Mouse (Mus musculus) MEL (cell line): ENCODE measurements around the gene Tmem150c. TPM values are rescaled to one million over a fixed set of nuclear protein-coding genes. Genes with fewer than 3 reads are reported as not detected.

Experiments
- DNase-seq: peaks from one replicate; pipeline ENCODE4 v3.0.0; 2011; ENCODE audit warnings: low read depth, low spot score
- H3K27ac ChIP-seq: 2 replicates; pipeline ENCODE4 v1.5.1; 2012; ENCODE audit warnings: low read depth, mild to moderate bottlenecking, control low read depth, low read length, moderate library complexity; ENCODE audit not compliant: control insufficient read depth
- H3K27me3 ChIP-seq, 2 experiments: fragments of 150-350 bp in 1 of 2; sonication (generic) in 1 of 2; 2 replicates each; pipeline ENCODE4 v1.6.1; 2012; ENCODE audit warnings: low read length in 2 of 2, mild to moderate bottlenecking in 2 of 2, improper control_type of control experiment in 1 of 2, moderate library complexity in 1 of 2; ENCODE audit not compliant: insufficient read depth in 2 of 2, control insufficient read depth in 1 of 2
- H3K36me3 ChIP-seq, 2 experiments: 2 replicates each; pipeline ENCODE4 v1.6.1; 2012 to 2014; ENCODE audit warnings: low read length in 2 of 2, improper control_type of control experiment in 1 of 2, inconsistent platforms in 1 of 2, mild to moderate bottlenecking in 1 of 2; ENCODE audit not compliant: insufficient read depth in 2 of 2, control insufficient read depth in 1 of 2
- H3K4me1 ChIP-seq, 2 experiments: fragments of 150-350 bp in 1 of 2; sonication (generic) in 1 of 2; 2 replicates each; pipeline ENCODE4 v1.6.1; 2012; ENCODE audit warnings: low read length in 2 of 2, improper control_type of control experiment in 1 of 2, mild to moderate bottlenecking in 1 of 2; ENCODE audit not compliant: insufficient read depth in 2 of 2, control insufficient read depth in 1 of 2
- H3K4me3 ChIP-seq, 2 experiments: fragments of 150-350 bp in 1 of 2; sonication (generic) in 1 of 2; 2 replicates each; pipeline ENCODE4 v1.5.1; 2012; ENCODE audit warnings: low read depth in 2 of 2, low read length in 2 of 2, mild to moderate bottlenecking in 2 of 2, moderate library complexity in 2 of 2, control low read depth in 1 of 2, improper control_type of control experiment in 1 of 2; ENCODE audit not compliant: control insufficient read depth in 1 of 2, insufficient read depth in 1 of 2
- H3K79me2 ChIP-seq: 2 replicates; pipeline ENCODE4 v1.6.1; 2012; ENCODE audit warnings: mild to moderate bottlenecking, low read length, moderate library complexity; ENCODE audit not compliant: control insufficient read depth, poor library complexity, insufficient read depth
- H3K9ac ChIP-seq: 2 replicates; pipeline ENCODE4 v1.6.1; 2012; ENCODE audit warnings: low read depth, mild to moderate bottlenecking, control low read depth, low read length, moderate library complexity; ENCODE audit not compliant: control insufficient read depth, poor library complexity, severe bottlenecking
- H3K9me3 ChIP-seq: fragments of 150-350 bp; sonication (generic); replicated peaks from 2 replicates; pipeline ENCODE4 v1.6.1; 2012; ENCODE audit warnings: mild to moderate bottlenecking, low read length, improper control_type of control experiment, moderate library complexity; ENCODE audit not compliant: insufficient read depth
- CHD1 ChIP-seq: IDR thresholded peaks from 2 replicates; pipeline ENCODE4 v1.6.1; 2012; ENCODE audit warnings: low read depth, mild to moderate bottlenecking, inconsistent platforms, low read length, improper control_type of control experiment
- E2F4 ChIP-seq: IDR thresholded peaks from 2 replicates; pipeline ENCODE4 v1.6.1; 2011; ENCODE audit warnings: low read depth, low read length, improper control_type of control experiment, borderline replicate concordance
- ELF1 ChIP-seq: IDR thresholded peaks from 2 replicates; pipeline ENCODE4 v1.6.1; 2014; ENCODE audit warnings: low read depth, mild to moderate bottlenecking, inconsistent platforms, low read length, improper control_type of control experiment, moderate library complexity
- EP300 ChIP-seq, 2 experiments: IDR thresholded peaks; 2 replicates each; pipeline ENCODE4 v1.6.1; 2011; ENCODE audit warnings: improper control_type of control experiment in 2 of 2, low read length in 2 of 2, low read depth in 1 of 2, mild to moderate bottlenecking in 1 of 2
- GABPA ChIP-seq: IDR thresholded peaks from 2 replicates; pipeline ENCODE4 v1.6.1; 2012; ENCODE audit warnings: low read depth, mild to moderate bottlenecking, inconsistent platforms, low read length, improper control_type of control experiment, moderate library complexity
- GATA1 ChIP-seq: IDR thresholded peaks from 2 replicates; pipeline ENCODE4 v1.6.1; 2011; ENCODE audit warnings: low read depth, low read length, improper control_type of control experiment
- HCFC1 ChIP-seq: IDR thresholded peaks from 2 replicates; pipeline ENCODE4 v1.6.1; 2012; ENCODE audit warnings: low read depth, mild to moderate bottlenecking, inconsistent platforms, low read length, improper control_type of control experiment, moderate library complexity
- KAT2A ChIP-seq: conservative IDR thresholded peaks from 2 replicates; pipeline ENCODE4 v1.6.1; 2012; ENCODE audit warnings: low read depth, low read length, improper control_type of control experiment, inconsistent platforms
- MAFK ChIP-seq: IDR thresholded peaks from 2 replicates; pipeline ENCODE4 v1.6.1; 2011; ENCODE audit warnings: low read depth, mild to moderate bottlenecking, low read length, improper control_type of control experiment, borderline replicate concordance
- MAZ ChIP-seq: IDR thresholded peaks from 2 replicates; pipeline ENCODE4 v1.6.1; 2012; ENCODE audit warnings: low read depth, mild to moderate bottlenecking, inconsistent platforms, low read length, improper control_type of control experiment
- MYB ChIP-seq: IDR thresholded peaks from 2 replicates; pipeline ENCODE4 v1.6.1; 2011; ENCODE audit warnings: mild to moderate bottlenecking, low read depth, low read length, improper control_type of control experiment
- MYC ChIP-seq: IDR thresholded peaks from 2 replicates; pipeline ENCODE4 v1.6.1; 2011; ENCODE audit warnings: low read depth, mild to moderate bottlenecking, low read length, improper control_type of control experiment, moderate library complexity
- NELFE ChIP-seq: IDR thresholded peaks from 2 replicates; pipeline ENCODE4 v1.6.1; 2011; ENCODE audit warnings: low read depth, low read length, improper control_type of control experiment
- NRF1 ChIP-seq: IDR thresholded peaks from 2 replicates; pipeline ENCODE4 v1.6.1; 2014; ENCODE audit warnings: low read depth, mild to moderate bottlenecking, inconsistent platforms, low read length, improper control_type of control experiment, moderate library complexity; ENCODE audit not compliant: poor library complexity, insufficient read depth, severe bottlenecking
- POLR2A ChIP-seq, 2 experiments: IDR thresholded peaks; 2 replicates each; pipeline ENCODE4 v1.6.1; 2011 to 2012; ENCODE audit warnings: low read length in 2 of 2, mild to moderate bottlenecking in 2 of 2, control low read depth in 1 of 2, improper control_type of control experiment in 1 of 2, low read depth in 1 of 2, moderate library complexity in 1 of 2; ENCODE audit not compliant: control insufficient read depth in 1 of 2, insufficient read depth in 1 of 2, poor library complexity in 1 of 2
- POLR2AphosphoS5 ChIP-seq: IDR thresholded peaks from 2 replicates; pipeline ENCODE4 v1.6.1; 2012; ENCODE audit warnings: low read depth, borderline replicate concordance, mild to moderate bottlenecking, inconsistent platforms, low read length, moderate library complexity, mixed read lengths
- RAD21 ChIP-seq: IDR thresholded peaks from 2 replicates; pipeline ENCODE4 v1.6.1; 2011; ENCODE audit warnings: mild to moderate bottlenecking, low read depth, low read length, improper control_type of control experiment
- RCOR1 ChIP-seq: IDR thresholded peaks from 2 replicates; pipeline ENCODE4 v1.6.1; 2012; ENCODE audit warnings: low read depth, mild to moderate bottlenecking, inconsistent platforms, low read length, improper control_type of control experiment
- SIN3A ChIP-seq: IDR thresholded peaks from 2 replicates; pipeline ENCODE4 v1.6.1; 2012; ENCODE audit warnings: low read length, improper control_type of control experiment, inconsistent platforms
- SMC3 ChIP-seq: IDR thresholded peaks from 2 replicates; pipeline ENCODE4 v1.6.1; 2011; ENCODE audit warnings: low read depth, low read length, improper control_type of control experiment
- TBP ChIP-seq: IDR thresholded peaks from 2 replicates; pipeline ENCODE4 v1.8.0; 2011; ENCODE audit warnings: low read depth, low read length, improper control_type of control experiment
- USF1 ChIP-seq: IDR thresholded peaks from 2 replicates; pipeline ENCODE4 v1.6.1; 2014; ENCODE audit warnings: low read depth, mild to moderate bottlenecking, inconsistent platforms, low read length, improper control_type of control experiment, moderate library complexity
- USF2 ChIP-seq, 2 experiments: IDR thresholded peaks; 2 replicates each; pipeline ENCODE4 v1.6.1; 2011 to 2012; ENCODE audit warnings: improper control_type of control experiment in 2 of 2, low read length in 2 of 2, borderline replicate concordance in 1 of 2, inconsistent platforms in 1 of 2, low read depth in 1 of 2, mild to moderate bottlenecking in 1 of 2; ENCODE audit not compliant: insufficient read depth in 1 of 2
- ZC3H11A ChIP-seq: IDR thresholded peaks from 2 replicates; pipeline ENCODE4 v1.6.1; 2012; ENCODE audit warnings: low read depth, mild to moderate bottlenecking, inconsistent platforms, low read length, improper control_type of control experiment
- ZMIZ1 ChIP-seq: IDR thresholded peaks from 2 replicates; pipeline ENCODE4 v1.6.1; 2012; ENCODE audit warnings: low read depth, mild to moderate bottlenecking, inconsistent platforms, low read length, improper control_type of control experiment, moderate library complexity
- polyA plus RNA-seq, 2 experiments: library from polyadenylated mRNA; stranded (reverse) in 1 of 2; unstranded in 1 of 2; fragments of >175 nt in 1 of 2; fragments of >200 nt in 1 of 2; gene quantifications; 2 replicates each; pipeline versions ENCODE4 v1.2.1 to v1.2.4; 2012; ENCODE audit warnings: low replicate concordance in 2 of 2, low read depth in 1 of 2; ENCODE audit not compliant: insufficient read length in 2 of 2, insufficient read depth in 1 of 2, missing spikeins in 1 of 2
- total RNA-seq: library from RNA; depleted of rRNA; stranded (reverse); fragments of 300-350 nt; gene quantifications from 2 replicates; pipeline ENCODE4 v1.2.3, GENCODE M21; 2012

Gene Tmem150c
- total and polyA plus RNA-seq, 3 experiments: 0.04 to 0.06 TPM; not detected in 1

DNA sequence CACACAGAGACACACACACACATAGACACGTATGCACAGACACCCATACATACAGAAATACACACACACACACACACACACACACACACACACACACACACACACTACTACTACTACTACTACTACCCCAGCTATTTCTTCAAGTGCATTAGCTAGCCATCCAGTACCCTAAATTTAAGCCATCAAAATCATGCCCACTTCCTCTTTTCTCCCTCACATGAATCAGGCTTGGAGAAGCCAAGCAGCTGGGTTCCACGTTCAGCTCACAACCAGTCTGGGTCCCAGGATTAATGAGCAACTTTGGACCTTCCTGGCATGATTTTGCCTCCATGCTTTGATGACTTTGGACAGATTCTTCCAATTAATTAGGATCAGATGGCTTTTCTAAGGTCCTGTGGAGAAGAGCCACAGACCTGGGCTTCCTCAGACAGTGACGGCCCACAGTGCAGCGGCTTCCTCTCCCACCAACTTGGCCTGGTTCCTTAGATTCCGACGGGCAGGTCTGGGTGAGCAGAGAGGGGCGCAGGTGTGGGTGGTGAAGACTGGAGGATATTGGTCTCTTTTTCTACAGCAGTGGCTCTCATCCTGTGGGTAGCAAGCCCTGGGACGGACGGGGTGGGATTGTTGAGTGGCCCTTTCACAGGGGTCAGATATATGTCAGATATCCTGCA, 46.0 kb upstream of the Tmem150c start:
- peak; percentile 6 for DNase-seq
- TF ChIP-seq POLR2A (IDR thresholded peaks at IDR 0.05; ENCODE audit: control insufficient read depth in 1 of 2, insufficient read depth in 1 of 2, low read depth in 1 of 2, low read length in 2 of 2, poor library complexity in 1 of 2) (no peak), RAD21 (no peak), MYB (no peak), NRF1 (no peak), KAT2A (no peak), SMC3 (no peak), SIN3A (no peak), MYC (no peak), POLR2AphosphoS5 (no peak), ZMIZ1 (no peak), E2F4 (no peak), NELFE (no peak), ELF1 (no peak), MAFK (no peak), GABPA (no peak), USF2 (IDR thresholded peaks at IDR 0.05; ENCODE audit: borderline replicate concordance in 1 of 2, insufficient read depth in 1 of 2, low read depth in 1 of 2, low read length in 2 of 2) (no peak), HCFC1 (no peak), GATA1 (no peak)
- H3K4me1 ChIP-seq: no peaks in the 10 kb centered on the region
- H3K79me2 ChIP-seq: no peaks in the 10 kb centered on the region
- H3K27ac ChIP-seq: no peak overlapping the region
- H3K9me3 ChIP-seq: no peaks in the 10 kb centered on the region
- H3K9ac ChIP-seq: no peak overlapping the region
- no peak overlapping the region for H3K4me3 ChIP-seq
- no peaks in the 10 kb centered on the region for H3K36me3 ChIP-seq
- H3K27me3 ChIP-seq: no peaks in the 10 kb centered on the region

- no peak overlapping the region for H3K27ac ChIP-seq
- no peaks in the 10 kb centered on the region for H3K4me1 ChIP-seq
- H3K27me3 ChIP-seq: no peaks in the 10 kb centered on the region
- no peak overlapping the region for H3K4me3 ChIP-seq
- no peaks in the 10 kb centered on the region for H3K9me3 ChIP-seq
- H3K9ac ChIP-seq: no peak overlapping the region
- TF ChIP-seq RAD21: no peak
- TF ChIP-seq ZMIZ1: no peak
- TF ChIP-seq EP300 (IDR thresholded peaks at IDR 0.05; ENCODE audit: low read depth in 1 of 2, low read length in 2 of 2): no peak
- no peak for TF ChIP-seq NRF1
- no peak for TF ChIP-seq MAZ
- no peak for TF ChIP-seq MYB
- no peak for TF ChIP-seq CHD1
- no peak for TF ChIP-seq ZC3H11A
- TF ChIP-seq KAT2A: no peak
- no peak for TF ChIP-seq USF1
- TF ChIP-seq TBP: no peak
- TF ChIP-seq RCOR1: no peak
- TF ChIP-seq, all 39 proteins: peak for 0
- no peak for DNase-seq
- H3K36me3 ChIP-seq: no peaks in the 10 kb centered on the region
- no peaks in the 10 kb centered on the region for H3K79me2 ChIP-seq
Measured at GRCm38 (mm10) chr5:100200805-100201204, 41.2 kb upstream of the Tmem150c start.
